Mouse (Mus musculus) limb, embryonic 10.5 days (tissue): ENCODE results near the gene Ccdc85b. TPM values are rescaled to one million over a fixed set of nuclear protein-coding genes. Genes with fewer than 3 reads are reported as not detected.
A peak's percentile ranks its signal among the peaks of the same experiment; 100 is the strongest.

Experiments
- DNase-seq: peaks from one replicate; pipeline ENCODE4 v3.0.0-alpha.2; 2017; ENCODE audit warnings: low spot score
- H3K27ac ChIP-seq: fragments of 300-500 bp; sonication (generic); 2 replicates; pipeline ENCODE4 v1.5.1; 2016; ENCODE audit warnings: mild to moderate bottlenecking
- H3K27me3 ChIP-seq: fragments of 300-500 bp; sonication (generic); 2 replicates; pipeline ENCODE4 v1.6.1; 2016; ENCODE audit warnings: low read depth, mild to moderate bottlenecking; ENCODE audit not compliant: poor library complexity, severe bottlenecking
- H3K36me3 ChIP-seq: fragments of 300-500 bp; sonication (generic); 2 replicates; pipeline ENCODE4 v1.6.1; 2016; ENCODE audit warnings: mild to moderate bottlenecking, moderate library complexity
- H3K4me1 ChIP-seq: fragments of 300-500 bp; sonication (generic); 2 replicates; pipeline ENCODE4 v1.6.1; 2016
- H3K4me3 ChIP-seq: fragments of 300-500 bp; sonication (generic); 2 replicates; pipeline ENCODE4 v1.5.1; 2016; ENCODE audit warnings: mild to moderate bottlenecking, moderate library complexity
- H3K9me3 ChIP-seq: fragments of 300-500 bp; sonication (generic); replicated peaks from 2 replicates; pipeline ENCODE4 v1.6.1; 2016; ENCODE audit warnings: mild to moderate bottlenecking
- WGBS: fragments of 180-500 bp; shearing (Covaris S2); methylation state at CpG from one replicate; pipeline ENCODE4 v1.1.7; 2016; 5-methylcytosine and 5-hydroxymethylcytosine counted together
- polyA plus RNA-seq: library from polyadenylated mRNA; unstranded; fragments of >200 nt; fragmentation: Nextera tagmentation; extraction: Ambion mirVana; gene quantifications from 2 replicates; pipeline ENCODE4 v1.2.1, GENCODE M21; 2016

Ccdc85b gene
- polyA plus RNA-seq, 1 experiment from 2014 or later: 8.9 TPM

DNA sequence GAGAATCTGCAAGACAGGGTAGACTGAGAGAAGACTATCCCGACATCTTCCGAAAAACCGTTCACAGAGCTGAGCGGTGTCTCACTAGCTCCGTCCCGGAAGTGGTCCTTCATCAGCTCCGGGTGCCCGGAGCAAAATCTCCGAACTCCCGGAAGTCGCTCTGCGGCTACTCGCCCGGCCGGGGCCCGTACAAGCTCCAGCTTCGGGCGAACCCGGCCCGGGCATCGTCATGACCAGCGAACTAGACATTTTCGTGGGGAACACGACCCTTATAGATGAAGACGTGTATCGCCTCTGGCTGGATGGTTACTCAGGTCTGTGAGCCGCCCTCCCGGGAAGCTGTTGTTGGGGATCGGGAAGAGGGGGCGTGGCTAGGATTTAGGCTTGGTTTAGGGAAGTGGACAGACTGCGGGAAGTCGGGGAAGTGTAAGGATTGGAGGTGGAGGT is 2.8 kb upstream of the Ccdc85b start, which contains the start of gene Fibp:
TSS of gene Fibp (plus strand) at position 151 of the 447 bp plus-strand sequence.
- Histone ChIP-seq H3K36me3 (peaks cover 44% of the 10 kb centered on the region), H3K9me3 (no peaks in the 10 kb centered on the region), H3K4me1 (peaks cover 53% of the 10 kb centered on the region), H3K27me3 (peaks cover 11% of the 10 kb centered on the region), H3K4me3 (peak within 1 kb of the TSS; percentile 85), H3K27ac (peak within 1 kb of the TSS; percentile 89)
- DNase-seq: peak; percentile 97
- WGBS: under 1% methylated on average over 32 of the region's 32 CpGs

DNA sequence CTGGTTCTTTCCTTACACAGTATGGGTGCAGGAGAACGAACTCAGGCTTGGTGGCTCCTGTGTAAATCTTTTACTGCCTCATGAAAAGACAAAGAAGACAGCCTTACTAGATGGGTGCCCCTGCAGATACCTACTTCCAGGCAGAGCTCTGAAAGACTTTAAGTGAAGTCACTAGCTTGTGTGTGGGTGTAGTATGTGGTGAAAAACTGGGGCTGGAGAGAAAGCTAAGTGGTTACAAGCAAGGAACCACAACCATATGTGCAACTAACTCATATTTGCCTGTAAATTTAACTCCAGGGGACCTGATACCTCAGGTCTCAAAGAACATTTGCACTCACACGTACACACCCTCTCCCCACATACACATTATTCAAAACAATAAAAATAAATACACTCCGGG is 2.2 kb upstream of the Ccdc85b start:
- DNase-seq: no peak
- WGBS: 27% methylated on average over 3 of the region's 3 CpGs
- H3K9me3 ChIP-seq: no peaks in the 10 kb centered on the region
- peak overlapping the region; percentile 89 for H3K27ac ChIP-seq
- peaks cover 11% of the 10 kb centered on the region for H3K27me3 ChIP-seq
- peak overlapping the region; percentile 85 for H3K4me3 ChIP-seq
- peaks cover 58% of the 10 kb centered on the region for H3K4me1 ChIP-seq
- H3K36me3 ChIP-seq: peaks cover 44% of the 10 kb centered on the region

DNA sequence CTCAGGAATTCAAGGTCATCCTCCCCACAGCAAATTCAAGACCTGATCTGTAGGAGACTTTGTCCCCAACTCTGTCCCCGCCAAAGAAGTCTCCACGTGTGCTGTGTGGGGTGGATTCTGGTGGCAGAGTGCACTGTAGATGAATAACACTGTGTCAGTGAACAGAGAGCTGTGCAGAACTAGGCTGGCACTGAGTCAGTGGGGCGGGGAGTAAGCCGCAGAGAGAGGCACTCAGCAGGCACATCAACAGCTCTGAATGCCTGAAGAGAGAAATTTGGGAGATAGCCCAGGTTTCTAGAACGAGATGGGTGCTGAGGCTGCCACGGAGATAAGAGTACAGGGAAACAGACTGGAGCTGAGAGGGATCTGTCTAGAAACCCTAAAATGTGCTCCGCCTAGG is 1.3 kb upstream of the Ccdc85b start:
- peaks cover 56% of the 10 kb centered on the region for H3K4me1 ChIP-seq
- H3K36me3 ChIP-seq: peaks cover 44% of the 10 kb centered on the region
- no peak overlapping the region for H3K27ac ChIP-seq
- no peak for DNase-seq
- peaks cover 11% of the 10 kb centered on the region for H3K27me3 ChIP-seq
- no peaks in the 10 kb centered on the region for H3K9me3 ChIP-seq
- 72% methylated on average over 7 of the region's 7 CpGs for WGBS
- no peak overlapping the region for H3K4me3 ChIP-seq

DNA sequence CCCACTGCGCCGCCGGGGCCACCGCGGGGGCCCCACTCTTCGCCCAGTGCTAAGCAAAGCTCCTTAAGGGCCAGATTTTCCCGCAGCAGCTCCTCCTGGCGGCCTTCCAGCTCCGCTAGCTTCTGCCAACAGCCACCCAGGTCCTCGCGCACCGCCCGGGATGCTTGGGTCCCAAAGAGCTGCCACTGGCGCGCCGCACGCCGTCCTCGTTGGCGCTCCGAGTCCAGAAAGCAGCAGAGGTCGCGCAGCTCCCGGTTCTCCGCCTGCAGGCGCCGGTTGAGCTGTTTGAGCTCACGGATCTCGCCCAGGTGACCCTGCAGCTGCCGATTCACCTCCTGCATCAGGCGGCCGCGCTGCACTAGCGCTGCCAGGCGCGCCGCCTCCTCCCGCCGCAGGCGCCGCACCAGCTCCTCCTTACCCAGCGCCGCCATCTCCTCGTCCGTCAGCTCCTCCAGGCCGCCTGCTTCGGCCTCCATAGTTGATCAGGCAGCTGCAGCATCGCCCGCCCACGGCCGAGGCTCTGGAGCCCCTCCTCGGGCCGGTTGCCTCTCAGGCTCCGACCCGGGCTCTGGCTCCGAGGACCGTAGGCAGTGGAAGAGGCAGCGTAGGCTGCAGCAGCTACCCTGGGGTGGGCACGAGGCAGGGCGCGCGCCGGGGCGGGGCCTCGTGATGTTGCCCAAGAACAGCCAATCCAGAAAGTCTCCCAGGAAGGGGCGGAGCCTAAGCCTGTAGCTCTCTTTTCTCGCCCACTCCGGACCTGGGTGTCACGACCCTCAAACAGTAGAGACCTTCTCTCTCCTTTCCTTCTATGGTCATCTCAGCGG is 560 bp downstream of the Ccdc85b start:
- Histone ChIP-seq H3K4me1 (peaks cover 52% of the 10 kb centered on the region), H3K36me3 (peaks cover 37% of the 10 kb centered on the region), H3K27me3 (peaks cover 11% of the 10 kb centered on the region), H3K4me3 (peak overlapping the region; percentile 79), H3K27ac (peak overlapping the region; percentile 95), H3K9me3 (no peaks in the 10 kb centered on the region)
- WGBS: under 1% methylated on average over 70 of the region's 70 CpGs
- DNase-seq: peak; percentile 95

DNA sequence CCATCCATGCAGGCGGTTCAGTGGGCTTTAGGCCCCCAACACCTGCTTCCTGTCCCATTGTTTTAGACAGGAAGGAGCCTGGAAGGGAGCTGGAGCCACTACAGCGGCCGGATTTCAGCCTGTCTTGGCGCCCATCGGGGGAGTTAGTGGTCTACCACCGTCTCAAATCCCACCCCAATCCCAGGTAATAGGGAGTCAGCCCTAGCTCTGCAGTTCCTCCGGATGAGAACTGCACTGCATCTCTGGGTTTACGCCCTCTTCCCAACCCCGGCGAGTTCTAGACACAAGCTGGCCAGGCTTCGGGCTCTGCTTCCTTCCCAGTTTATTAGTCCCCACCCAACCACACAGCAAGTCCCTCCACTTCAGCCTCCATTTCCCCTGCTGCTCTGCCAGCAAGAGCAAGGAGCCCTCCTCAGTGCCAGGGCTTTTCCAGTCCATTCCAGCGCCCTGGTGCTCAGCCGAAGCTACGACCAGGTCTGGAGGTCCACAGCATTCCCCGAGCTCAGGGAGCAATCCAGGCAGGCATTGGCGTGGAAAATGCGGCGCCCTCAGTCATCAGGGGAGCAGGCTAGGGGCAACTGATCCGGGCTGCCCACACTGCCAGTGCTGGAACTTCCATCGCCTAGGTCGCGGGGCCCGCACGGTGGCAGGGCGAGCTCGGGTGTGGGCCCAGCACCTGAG is 1.3 kb downstream of the Ccdc85b start:
- Histone ChIP-seq H3K4me3 (peak overlapping the region; percentile 79), H3K27ac (peak overlapping the region; percentile 95), H3K36me3 (peaks cover 34% of the 10 kb centered on the region), H3K9me3 (no peaks in the 10 kb centered on the region), H3K4me1 (peaks cover 47% of the 10 kb centered on the region), H3K27me3 (peaks cover 16% of the 10 kb centered on the region)
- peak; percentile 42 for DNase-seq
- 6% methylated on average over 26 of the region's 26 CpGs for WGBS

- WGBS: 69% methylated on average over 8 of the region's 8 CpGs
- peaks cover 40% of the 10 kb centered on the region for H3K4me1 ChIP-seq
- peak overlapping the region; percentile 79 for H3K4me3 ChIP-seq
Measured at GRCm38 (mm10) chr19:5455568-5455967, 2.1 kb downstream of the Ccdc85b start.

GRCm38 (mm10) chr19:5455037-5455436 is 2.7 kb downstream of the Ccdc85b start:
- DNase-seq: no peak
- WGBS: 82% methylated on average over 12 of the region's 12 CpGs
- peaks cover 35% of the 10 kb centered on the region for H3K36me3 ChIP-seq
- H3K4me1 ChIP-seq: peaks cover 39% of the 10 kb centered on the region
- peak overlapping the region; percentile 79; the same call in 1 of the 2 replicates for H3K4me3 ChIP-seq
- no peaks in the 10 kb centered on the region for H3K9me3 ChIP-seq
- peaks cover 29% of the 10 kb centered on the region for H3K27me3 ChIP-seq
- H3K27ac ChIP-seq: no peak overlapping the region

More at GRCm38 (mm10) chr19:5455568-5455967, 2.1 kb downstream of the Ccdc85b start:
- Histone ChIP-seq H3K27me3 (peaks cover 24% of the 10 kb centered on the region), H3K36me3 (peaks cover 35% of the 10 kb centered on the region), H3K9me3 (no peaks in the 10 kb centered on the region), H3K27ac (peak overlapping the region; percentile 95)
- no peak for DNase-seq

DNA sequence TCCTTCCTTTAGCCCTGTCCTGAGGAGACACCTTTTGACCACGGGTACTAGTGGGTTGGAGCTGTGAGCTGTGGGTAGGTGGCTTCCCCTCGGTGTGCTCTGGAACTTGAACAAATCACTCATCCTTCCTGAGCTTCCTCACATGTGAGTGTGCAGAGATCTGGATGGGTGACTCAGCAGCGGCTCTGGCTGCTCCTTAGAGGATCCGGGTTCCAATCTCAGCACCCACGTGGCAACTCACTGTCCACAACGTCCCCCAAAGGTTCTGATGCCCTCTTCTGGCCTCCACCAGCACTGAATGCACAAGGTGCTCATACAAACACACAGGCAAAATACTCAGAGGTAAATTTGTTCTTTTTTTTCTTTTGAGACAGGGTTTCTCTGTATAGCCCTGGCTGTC is 5.9 kb downstream of the Ccdc85b start:
- 80% methylated on average over 6 of the region's 6 CpGs for WGBS

DNA sequence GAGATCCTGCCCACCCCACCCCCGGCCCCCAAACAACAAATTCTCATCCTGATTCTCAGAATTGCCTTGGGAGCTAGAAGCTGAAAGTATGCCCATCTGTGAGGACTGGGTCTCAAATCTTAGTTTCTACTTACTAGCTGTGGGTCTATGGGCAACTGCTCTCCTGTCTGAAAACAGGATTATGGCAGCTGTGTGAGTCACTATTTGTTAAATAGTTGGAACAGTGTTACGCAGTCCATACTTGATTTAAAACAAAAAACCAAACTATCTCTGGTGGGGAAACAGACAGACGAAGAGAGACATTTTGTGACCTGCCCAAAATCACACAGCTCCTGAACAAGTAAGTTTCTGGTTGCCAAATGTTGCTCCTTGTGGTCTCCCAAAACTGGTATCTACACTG is 8.0 kb downstream of the Ccdc85b start:
- no peak for DNase-seq
- H3K4me1 ChIP-seq: peaks cover 19% of the 10 kb centered on the region
- peaks cover 72% of the 10 kb centered on the region for H3K27me3 ChIP-seq
- peaks cover 25% of the 10 kb centered on the region for H3K36me3 ChIP-seq
- no peaks in the 10 kb centered on the region for H3K9me3 ChIP-seq
- no peak overlapping the region for H3K27ac ChIP-seq
- WGBS: 88% methylated on average over 3 of the region's 3 CpGs
- H3K4me3 ChIP-seq: no peak overlapping the region

More for the DNA sequence above, 5.9 kb downstream of the Ccdc85b start:
- peaks cover 51% of the 10 kb centered on the region for H3K27me3 ChIP-seq
- no peak for DNase-seq
- H3K4me3 ChIP-seq: no peak overlapping the region
- H3K27ac ChIP-seq: no peak overlapping the region
- no peaks in the 10 kb centered on the region for H3K9me3 ChIP-seq
- H3K36me3 ChIP-seq: peaks cover 35% of the 10 kb centered on the region
- peaks cover 40% of the 10 kb centered on the region for H3K4me1 ChIP-seq

GRCm38 (mm10) chr19:5448354-5449150 is 9.1 kb downstream of the Ccdc85b start:
- DNase-seq: peak; percentile 57
- H3K4me1 ChIP-seq: peaks cover 19% of the 10 kb centered on the region
- WGBS: 8% methylated on average over 36 of the region's 36 CpGs
- peaks cover 80% of the 10 kb centered on the region for H3K27me3 ChIP-seq
- peaks cover 14% of the 10 kb centered on the region for H3K36me3 ChIP-seq
- H3K4me3 ChIP-seq: peak overlapping the region; percentile 67
- H3K9me3 ChIP-seq: no peaks in the 10 kb centered on the region
- H3K27ac ChIP-seq: no peak overlapping the region

DNA sequence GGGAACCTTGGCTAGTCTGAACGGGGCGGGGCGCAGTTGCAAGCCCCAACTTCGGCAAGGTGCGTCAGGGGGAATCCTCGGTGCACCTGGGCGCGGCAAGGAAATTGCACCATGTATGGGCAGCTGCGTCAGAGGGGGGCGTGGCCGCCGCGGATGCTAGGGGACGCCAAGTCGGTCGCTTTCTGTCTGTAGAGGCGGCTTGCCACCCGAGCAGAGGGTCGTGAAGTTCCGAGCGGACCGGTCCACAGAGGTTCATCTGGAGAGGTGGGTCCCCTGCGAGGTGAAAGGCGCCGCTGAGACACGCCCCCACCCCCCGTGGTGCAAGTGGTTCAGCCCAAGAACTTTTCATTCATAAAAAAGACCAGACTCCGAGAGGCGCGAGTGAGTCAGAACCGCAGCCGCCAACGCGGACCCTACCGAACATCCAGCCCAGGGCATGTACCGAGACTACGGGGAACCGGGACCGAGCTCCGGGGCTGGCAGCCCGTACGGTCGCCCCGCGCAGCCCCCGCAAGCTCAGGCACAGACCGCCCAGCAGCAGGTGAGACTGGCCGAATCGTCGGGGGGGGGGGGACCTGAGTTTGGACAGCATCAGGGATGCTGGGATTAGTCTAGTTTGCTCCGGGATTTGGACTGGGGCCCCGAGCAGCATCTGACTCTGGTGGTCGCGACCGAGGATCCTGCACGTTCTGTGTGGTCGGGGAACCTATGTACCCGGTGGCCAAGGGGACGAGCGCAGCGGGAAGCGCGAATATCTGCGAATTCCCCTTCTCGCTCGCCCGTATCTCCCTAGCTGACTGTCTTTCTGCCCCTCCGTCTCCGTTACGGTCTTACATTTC is 10.0 kb downstream of the Ccdc85b start, which contains the start of gene Fosl1:
TSS of gene Fosl1 (plus strand) at position 33 of the 839 bp plus-strand sequence.
- Histone ChIP-seq H3K4me1 (peaks cover 19% of the 10 kb centered on the region), H3K36me3 (peaks cover 7% of the 10 kb centered on the region; the same call in 1 of the 2 replicates), H3K27me3 (peaks cover 80% of the 10 kb centered on the region), H3K9me3 (no peaks in the 10 kb centered on the region), H3K4me3 (peak within 1 kb of the TSS; percentile 67), H3K27ac (peak within 1 kb of the TSS; percentile 44; the same call in 1 of the 2 replicates)
- DNase-seq: peak; percentile 80
- WGBS: under 1% methylated on average over 70 of the region's 70 CpGs
